9 mouse cellular contexts compared by ENCODE assay signal in genomic region chr1:120586500-120587110, GRCm38 (mm10). TPM values are rescaled to one million over a fixed set of nuclear protein-coding genes. Genes with fewer than 3 reads are reported as not detected.
DNase-seq lines count a peak whose midpoint lies in the region; ATAC-seq and TF ChIP-seq lines count a peak whose summit lies in the region.
"Had no signal": no experiment of that assay in that cellular context is flagged by ENCODE, and none has a peak within 500 bp of the region (broad histone marks: within the 10 kb centered on the region; RNA-seq: fewer than 3 reads in every experiment).

No protein-coding gene starts in this region.

- no peak overlapping the region for H3K27ac ChIP-seq in gastrocnemius, adult 2 months
- H3K27ac ChIP-seq in heart, postnatal 0 days (ENCODE audit: low read depth), result no peak overlapping the region
- no peak overlapping the region for H3K27ac ChIP-seq in layer of hippocampus, adult 2 months
- no peak overlapping the region for H3K27ac ChIP-seq in stomach, postnatal 0 days (replicated peaks)

- H3K27me3 ChIP-seq in heart, postnatal 0 days (ENCODE audit: control insufficient read depth, insufficient read depth, low read length), result peaks cover 19% of the 10 kb centered on the region
- peaks cover 5% of the 10 kb centered on the region; the same call in 1 of the 2 replicates for H3K27me3 ChIP-seq in stomach, postnatal 0 days (ENCODE audit: control insufficient read depth, insufficient read depth, low read length)

- no peak overlapping the region for H3K9ac ChIP-seq in heart, postnatal 0 days (replicated peaks; ENCODE audit: low read depth, low read length)
- no peak overlapping the region for H3K9ac ChIP-seq in stomach, postnatal 0 days (ENCODE audit: low read length)

- peak; percentile 94; the same call in 1 of the 2 replicates for TF ChIP-seq CTCF in gastrocnemius, adult 2 months (IDR thresholded peaks at IDR 0.05)
- peak; percentile 93 for TF ChIP-seq CTCF in heart, postnatal 0 days (IDR thresholded peaks at IDR 0.05; ENCODE audit: low read depth)
- TF ChIP-seq CTCF in layer of hippocampus, adult 2 months (conservative IDR thresholded peaks at IDR 0.05), result peak; percentile 95; the same call in 1 of the 2 replicates
- TF ChIP-seq CTCF in stomach, postnatal 0 days (IDR thresholded peaks at IDR 0.05; ENCODE audit: low read depth), result peak; percentile 95

- DNase-seq in gastrocnemius, adult 2 months, result peak; percentile 65
- DNase-seq in gastrocnemius, postnatal 25 days, result no peak
- peak; percentile 39 for DNase-seq in Muller cell, postnatal 12 days (ENCODE audit: inconsistent ontology term)
- DNase-seq in cerebellum, postnatal 4 days (ENCODE audit: low spot score in 2 of 2), result peak; percentile 79 to 81
- peak; percentile 66 for DNase-seq in heart, postnatal 0 days (ENCODE audit: low spot score)
- peak; percentile 69 to 78 for DNase-seq in layer of hippocampus, adult 2 months (ENCODE audit: low spot score in 2 of 2)
- peak; percentile 86 for DNase-seq in mesoderm, embryonic 11.5 days (ENCODE audit: low read depth, low spot score)
- DNase-seq in stomach, postnatal 0 days (ENCODE audit: low spot score), result peak; percentile 63

- intact Hi-C loops in gastrocnemius, adult 2 months (cut with DNase I), result loop anchor here (1.0 to 5.0 kb wide), 4 partner anchors 594 to 836 kb away; no protein-coding TSS in a partner anchor

- 11% methylated on average over 7 of the region's 7 CpGs for WGBS in heart, postnatal 0 days
- 10% methylated on average over 7 of the region's 7 CpGs for WGBS in stomach, postnatal 0 days

- H3K9me3 ChIP-seq in heart, postnatal 0 days (replicated peaks; ENCODE audit: control insufficient read depth, low read length), result no peaks in the 10 kb centered on the region
- no peaks in the 10 kb centered on the region for H3K9me3 ChIP-seq in stomach, postnatal 0 days (ENCODE audit: control insufficient read depth, low read length)

- no peaks in the 10 kb centered on the region for H3K4me1 ChIP-seq in heart, postnatal 0 days (ENCODE audit: control insufficient read depth, insufficient read depth)
- H3K4me1 ChIP-seq in stomach, postnatal 0 days (replicated peaks; ENCODE audit: control insufficient read depth, insufficient read depth), result no peaks in the 10 kb centered on the region

- no peak overlapping the region for H3K4me3 ChIP-seq in gastrocnemius, adult 2 months
- no peak overlapping the region for H3K4me3 ChIP-seq in heart, postnatal 0 days (ENCODE audit: low read depth, low read length)
- H3K4me3 ChIP-seq in layer of hippocampus, adult 2 months, result no peak overlapping the region
- H3K4me3 ChIP-seq in stomach, postnatal 0 days (ENCODE audit: low read depth, low read length), result no peak overlapping the region

- no peaks in the 10 kb centered on the region for H3K36me3 ChIP-seq in heart, postnatal 0 days (replicated peaks; ENCODE audit: control insufficient read depth, insufficient read depth, low read length)
- H3K36me3 ChIP-seq in stomach, postnatal 0 days (ENCODE audit: control insufficient read depth, insufficient read depth, low read length), result no peaks in the 10 kb centered on the region

- TF ChIP-seq EP300 in heart, postnatal 0 days (IDR thresholded peaks at IDR 0.05; ENCODE audit: low read depth), result no peak
- TF ChIP-seq EP300 in stomach, postnatal 0 days (optimal IDR thresholded peaks at IDR 0.05), result no peak

- H3K4me2 ChIP-seq in heart, postnatal 0 days (ENCODE audit: low read depth, low read length), result no peak overlapping the region
- H3K4me2 ChIP-seq in stomach, postnatal 0 days (replicated peaks; ENCODE audit: low read depth), result no peak overlapping the region

- no peak for ATAC-seq in heart, postnatal 0 days (ENCODE audit: insufficient read depth, low read depth)
- no peak for ATAC-seq in stomach, postnatal 0 days (ENCODE audit: low FRiP score, low TSS enrichment)

RNA-seq across cellular contexts. Expression of gene En1, which starts 15.6 kb away (rescaled TPM):
- total RNA-seq in gastrocnemius, adult 2 months (2021), result 10 to 100 TPM in 1 of 2 experiments, 1 to 10 TPM in 1; 7.0 to 10.2 TPM
- total RNA-seq in gastrocnemius, postnatal 25 days (2021), result 1 to 10 TPM in 1 of 2 experiments, under 1 TPM in 1; 0.43 to 6.9 TPM
- total RNA-seq in heart, postnatal 0 days (2014; rRNA removed; ENCODE audit: low replicate concordance), result not detected in 2 replicates
- not detected in 2 replicates for polyA plus RNA-seq in heart, postnatal 0 days (2015; fragmentation: Nextera tagmentation; extraction: Ambion mirVana)
- total RNA-seq in layer of hippocampus, adult 2 months (2021), result not detected
- not detected in 2 replicates for polyA plus RNA-seq in stomach, postnatal 0 days (2015; fragmentation: Nextera tagmentation; extraction: Ambion mirVana)
- total RNA-seq: layer of hippocampus, adult 8-10 months had no signal
